Mouse (Mus musculus) spleen, postnatal 36 days (tissue): ENCODE data around the gene 9430097D07Rik.

Source experiments
- DNase-seq, 2 experiments: peaks; one replicate each; pipeline ENCODE4 v3.0.0; 2022; ENCODE audit warnings: low spot score in 2 of 2, mixed read lengths in 1 of 2

Gene 9430097D07Rik

GRCm38 (mm10) chr2:32566536-32567063, 8.9 kb downstream of the 9430097D07Rik start:
- DNase-seq = peak; percentile 53 to 63

GRCm38 (mm10) chr2:32559570-32559969, 15.9 kb downstream of the 9430097D07Rik start:
- DNase-seq = no peak

- DNase-seq = no peak
These were observed 19.5 kb downstream of the 9430097D07Rik start for GRCm38 (mm10) chr2:32556019-32556418.

GRCm38 (mm10) chr2:32555484-32555883, 20.0 kb downstream of the 9430097D07Rik start:
- no peak for DNase-seq

GRCm38 (mm10) chr2:32553592-32554148, 21.8 kb downstream of the 9430097D07Rik start:
- DNase-seq = no peak

- DNase-seq = no peak
These were observed 24.2 kb downstream of the 9430097D07Rik start for GRCm38 (mm10) chr2:32551236-32551635.

- DNase-seq = no peak
These were observed 25.7 kb downstream of the 9430097D07Rik start for GRCm38 (mm10) chr2:32549764-32550163.

GRCm38 (mm10) chr2:32549171-32549570, 26.3 kb downstream of the 9430097D07Rik start:
- DNase-seq = no peak

- DNase-seq = no peak
These were observed 27.3 kb downstream of the 9430097D07Rik start for GRCm38 (mm10) chr2:32547964-32548739.

- no peak for DNase-seq
These were observed 28.1 kb downstream of the 9430097D07Rik start for GRCm38 (mm10) chr2:32547380-32547779.

- DNase-seq = no peak
These were observed 28.5 kb downstream of the 9430097D07Rik start for GRCm38 (mm10) chr2:32546951-32547350.

GRCm38 (mm10) chr2:32543031-32543449, 32.4 kb downstream of the 9430097D07Rik start:
- DNase-seq = no peak

GRCm38 (mm10) chr2:32541986-32542573, 33.4 kb downstream of the 9430097D07Rik start:
- DNase-seq = peak; percentile 57 to 60

- DNase-seq = no peak
These were observed 34.1 kb downstream of the 9430097D07Rik start for GRCm38 (mm10) chr2:32541333-32541908.

- DNase-seq = no peak
These were observed 36.0 kb downstream of the 9430097D07Rik start for GRCm38 (mm10) chr2:32539452-32539981.

GRCm38 (mm10) chr2:32538461-32538860, 37.0 kb downstream of the 9430097D07Rik start:
- DNase-seq = no peak

GRCm38 (mm10) chr2:32537941-32538340, 37.5 kb downstream of the 9430097D07Rik start:
- no peak for DNase-seq

- peak; percentile 68 to 79 for DNase-seq
These were observed 38.1 kb downstream of the 9430097D07Rik start for GRCm38 (mm10) chr2:32537360-32537905.

GRCm38 (mm10) chr2:32536634-32537359, 38.7 kb downstream of the 9430097D07Rik start:
- DNase-seq = peak; percentile 59 to 63

GRCm38 (mm10) chr2:32536086-32536633, 39.3 kb downstream of the 9430097D07Rik start:
- peak in 1 of 2 experiments; percentile 30 for DNase-seq
